Mouse (Mus musculus) CD4-positive, CD25-positive, alpha-beta regulatory T cell (primary cell): ENCODE results near the gene Vmn1r66. TPM values are rescaled to one million over a fixed set of nuclear protein-coding genes. Genes with fewer than 3 reads are reported as not detected.

ENCODE experiments used
- polyA plus RNA-seq: library from polyadenylated mRNA; unstranded; fragments of 100-300 nt; shearing (Covaris generic); gene quantifications from one replicate; pipeline ENCODE4 v1.2.1, GENCODE M21; 2017

Vmn1r66 gene
- not detected for polyA plus RNA-seq

DNA sequence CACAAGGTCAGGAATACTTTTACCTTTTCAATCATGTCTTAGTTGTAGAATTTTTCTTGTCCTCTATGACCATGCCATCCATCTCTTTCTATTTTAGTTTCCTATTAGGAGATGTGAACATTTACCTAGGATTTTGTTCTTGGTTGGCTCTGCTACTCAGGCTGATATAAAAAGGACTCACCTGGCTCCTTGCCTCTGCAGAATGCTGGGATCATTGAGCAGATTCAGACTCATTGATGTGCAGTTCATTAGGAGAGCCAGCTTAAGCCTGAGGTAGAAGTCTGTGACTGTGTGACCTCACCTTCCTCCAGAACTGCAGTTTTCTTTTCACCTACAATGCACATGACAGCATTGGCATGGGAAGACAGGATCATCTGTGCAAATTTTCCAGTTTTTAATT, at the start of gene Vmn1r66:
Vmn1r66 (minus strand) TSS at position 101 of the 400 bp plus-strand sequence.

Other genes with a start within 250 kb of the Vmn1r66 start
- not detected for gene Vmn2r50, start 224.7 kb downstream of the Vmn1r66 start, polyA plus RNA-seq
- not detected for gene Vmn2r51, start 172.3 kb downstream of the Vmn1r66 start, polyA plus RNA-seq
- gene Vmn2r52, start 101.4 kb downstream of the Vmn1r66 start, polyA plus RNA-seq, result 0.07 TPM
- gene Vmn1r67, start 165.3 kb upstream of the Vmn1r66 start, polyA plus RNA-seq, result not detected
- gene Zik1, start 217.4 kb upstream of the Vmn1r66 start, polyA plus RNA-seq, result 1.4 TPM